Mouse (Mus musculus) testis, adult 10 weeks (tissue): ENCODE data around the gene Gabra6. TPM values are rescaled to one million over a fixed set of nuclear protein-coding genes. Genes with fewer than 3 reads are reported as not detected.

Experiments
- polyA plus RNA-seq: library from polyadenylated mRNA; stranded (reverse); fragments of 350-450 nt; fragmentation: Illumina TruSeq; extraction: RNeasy Lipid Tissue Mini Kit (QIAGEN cat#74804); gene quantifications from one replicate; pipeline ENCODE4 v1.2.3, GENCODE M21; 2014; ENCODE audit warnings: low read depth, low replicate concordance

The Gabra6 gene
- not detected for polyA plus RNA-seq

GRCm38 (mm10) chr11:42320882-42321281 lies at the start of gene Gabra6:
TSS of gene Gabra6 (minus strand) at chr11:42321072.

Other genes starting within 250 kb of the Gabra6 start
- 4.3 TPM for gene Gabra1, start 138.1 kb downstream of the Gabra6 start, polyA plus RNA-seq
- gene Gabrb2, start 98.7 kb upstream of the Gabra6 start, polyA plus RNA-seq, result 0.22 TPM